Mouse (Mus musculus): ENCODE measurements at regions not wholly inside any gene's neighbourhood (a gene's known extent, or its start where the extent isn't known, plus 50 kb on each side); places are given as distances from the start of the nearest gene placed in this dataset.

GRCm38 (mm10) chr2:128309541-128310030 is 183.7 kb downstream of the Bcl2l11 start:
- Histone ChIP-seq H3K4me1 (replicated peaks) (peaks cover 13% of the 10 kb centered on the region), H3K27me3 (no peaks in the 10 kb centered on the region), H3K4me3 (replicated peaks) (no peak overlapping the region), H3K9me3 (replicated peaks) (no peaks in the 10 kb centered on the region), H3K9ac (no peak overlapping the region), H3K4me2 (no peak overlapping the region), H3K36me3 (replicated peaks) (no peaks in the 10 kb centered on the region), H3K27ac (replicated peaks) (no peak overlapping the region)
- whole genome bisulfite sequencing (ENCODE audit: insufficient replicate concordance), result 49% methylated on average over 10 of the region's 10 CpGs
- ATAC-seq (ENCODE audit: insufficient read depth), result no peak

GRCm38 (mm10) chr2:128310081-128310480 is 184.2 kb downstream of the Bcl2l11 start:
- Histone ChIP-seq H3K4me3 (replicated peaks) (no peak overlapping the region), H3K9me3 (replicated peaks) (no peaks in the 10 kb centered on the region), H3K4me1 (replicated peaks) (peaks cover 13% of the 10 kb centered on the region), H3K9ac (no peak overlapping the region), H3K27ac (replicated peaks) (no peak overlapping the region), H3K36me3 (replicated peaks) (no peaks in the 10 kb centered on the region), H3K27me3 (no peaks in the 10 kb centered on the region), H3K4me2 (no peak overlapping the region)
- WGBS (ENCODE audit: insufficient replicate concordance), result 37% methylated on average over 5 of the region's 5 CpGs
- no peak for ATAC-seq (ENCODE audit: insufficient read depth)

- WGBS (ENCODE audit: insufficient replicate concordance), result 4% methylated on average over 14 of the region's 14 CpGs
- Histone ChIP-seq H3K4me1 (replicated peaks) (peaks cover 13% of the 10 kb centered on the region), H3K4me2 (peak overlapping the region; percentile 58), H3K9me3 (replicated peaks) (no peaks in the 10 kb centered on the region), H3K36me3 (replicated peaks) (no peaks in the 10 kb centered on the region), H3K9ac (no peak overlapping the region), H3K27ac (replicated peaks) (no peak overlapping the region), H3K27me3 (no peaks in the 10 kb centered on the region), H3K4me3 (replicated peaks) (peak overlapping the region; percentile 26)
- ATAC-seq (ENCODE audit: insufficient read depth), result peak; percentile 18; the same call in 1 of the 2 replicates
These were observed 186.3 kb downstream of the Bcl2l11 start for GRCm38 (mm10) chr2:128312084-128312594.

GRCm38 (mm10) chr2:128312659-128313581 is 187.1 kb downstream of the Bcl2l11 start:
- Histone ChIP-seq H3K27ac (replicated peaks) (no peak overlapping the region), H3K4me2 (peak overlapping the region; percentile 58), H3K4me1 (replicated peaks) (peaks cover 13% of the 10 kb centered on the region), H3K4me3 (replicated peaks) (peak overlapping the region; percentile 26; the same call in 1 of the 2 replicates), H3K9me3 (replicated peaks) (no peaks in the 10 kb centered on the region), H3K36me3 (replicated peaks) (no peaks in the 10 kb centered on the region), H3K27me3 (no peaks in the 10 kb centered on the region), H3K9ac (no peak overlapping the region)
- ATAC-seq (ENCODE audit: insufficient read depth), result no peak
- 50% methylated on average over 12 of the region's 12 CpGs for WGBS (ENCODE audit: insufficient replicate concordance)

- Histone ChIP-seq H3K9ac (no peak overlapping the region), H3K4me3 (replicated peaks) (no peak overlapping the region), H3K9me3 (replicated peaks) (no peaks in the 10 kb centered on the region), H3K4me2 (no peak overlapping the region), H3K27me3 (no peaks in the 10 kb centered on the region), H3K27ac (replicated peaks) (no peak overlapping the region), H3K4me1 (replicated peaks) (peaks cover 13% of the 10 kb centered on the region), H3K36me3 (replicated peaks) (no peaks in the 10 kb centered on the region)
- no peak for ATAC-seq (ENCODE audit: insufficient read depth)
- 58% methylated on average over 2 of the region's 2 CpGs for WGBS (ENCODE audit: insufficient replicate concordance)
These were observed 187.7 kb downstream of the Bcl2l11 start for GRCm38 (mm10) chr2:128313582-128313918.

- no peaks in the 10 kb centered on the region for H3K36me3 ChIP-seq (replicated peaks)
- no peaks in the 10 kb centered on the region for H3K9me3 ChIP-seq (replicated peaks)
- peaks cover 13% of the 10 kb centered on the region for H3K4me1 ChIP-seq (replicated peaks)
- no peaks in the 10 kb centered on the region for H3K27me3 ChIP-seq
- 78% methylated on average over 1 of the region's 1 CpGs for WGBS (ENCODE audit: insufficient replicate concordance)
- no peak overlapping the region for H3K4me3 ChIP-seq (replicated peaks)
- no peak overlapping the region for H3K9ac ChIP-seq
- H3K27ac ChIP-seq (replicated peaks), result no peak overlapping the region
- ATAC-seq (ENCODE audit: insufficient read depth), result no peak
- no peak overlapping the region for H3K4me2 ChIP-seq
These were observed 188.1 kb downstream of the Bcl2l11 start for GRCm38 (mm10) chr2:128313948-128314347.

- Histone ChIP-seq H3K4me2 (no peak overlapping the region), H3K9ac (no peak overlapping the region)
- WGBS (ENCODE audit: insufficient replicate concordance), result 38% methylated on average over 2 of the region's 2 CpGs
These were observed 190.7 kb downstream of the Bcl2l11 start for GRCm38 (mm10) chr2:128316516-128316915.

GRCm38 (mm10) chr2:128318266-128318665 is 192.4 kb downstream of the Bcl2l11 start:
- Histone ChIP-seq H3K9ac (no peak overlapping the region), H3K27ac (replicated peaks) (no peak overlapping the region), H3K4me2 (no peak overlapping the region), H3K9me3 (replicated peaks) (no peaks in the 10 kb centered on the region), H3K27me3 (no peaks in the 10 kb centered on the region), H3K36me3 (replicated peaks) (no peaks in the 10 kb centered on the region), H3K4me1 (replicated peaks) (no peaks in the 10 kb centered on the region), H3K4me3 (replicated peaks) (no peak overlapping the region)
- no peak for ATAC-seq (ENCODE audit: insufficient read depth)
- WGBS (ENCODE audit: insufficient replicate concordance), result 50% methylated on average over 4 of the region's 4 CpGs

More at GRCm38 (mm10) chr2:128316516-128316915, 190.7 kb downstream of the Bcl2l11 start:
- Histone ChIP-seq H3K4me1 (replicated peaks) (peaks cover 6% of the 10 kb centered on the region), H3K9me3 (replicated peaks) (no peaks in the 10 kb centered on the region), H3K27ac (replicated peaks) (no peak overlapping the region), H3K27me3 (no peaks in the 10 kb centered on the region), H3K4me3 (replicated peaks) (no peak overlapping the region), H3K36me3 (replicated peaks) (no peaks in the 10 kb centered on the region)
- ATAC-seq (ENCODE audit: insufficient read depth), result no peak

- no peak overlapping the region for H3K4me2 ChIP-seq
- H3K27me3 ChIP-seq, result no peaks in the 10 kb centered on the region
- no peak overlapping the region for H3K9ac ChIP-seq
- WGBS (ENCODE audit: insufficient replicate concordance), result 38% methylated on average over 5 of the region's 5 CpGs
- no peak overlapping the region for H3K27ac ChIP-seq (replicated peaks)
- H3K36me3 ChIP-seq (replicated peaks), result no peaks in the 10 kb centered on the region
- no peak for ATAC-seq (ENCODE audit: insufficient read depth)
- no peaks in the 10 kb centered on the region for H3K9me3 ChIP-seq (replicated peaks)
- H3K4me1 ChIP-seq (replicated peaks), result no peaks in the 10 kb centered on the region
- H3K4me3 ChIP-seq (replicated peaks), result no peak overlapping the region
These were observed 193.1 kb downstream of the Bcl2l11 start for GRCm38 (mm10) chr2:128318956-128319355.

GRCm38 (mm10) chr2:128321475-128321874 is 195.6 kb downstream of the Bcl2l11 start:
- H3K4me1 ChIP-seq (replicated peaks), result no peaks in the 10 kb centered on the region
- 47% methylated on average over 2 of the region's 2 CpGs for WGBS (ENCODE audit: insufficient replicate concordance)
- no peak for ATAC-seq (ENCODE audit: insufficient read depth)

GRCm38 (mm10) chr2:128324256-128325096 is 198.6 kb downstream of the Bcl2l11 start:
- H3K4me3 ChIP-seq (replicated peaks), result no peak overlapping the region
- no peak overlapping the region for H3K27ac ChIP-seq (replicated peaks)
- H3K27me3 ChIP-seq, result no peaks in the 10 kb centered on the region
- no peaks in the 10 kb centered on the region for H3K4me1 ChIP-seq (replicated peaks)
- H3K9ac ChIP-seq, result no peak overlapping the region
- no peaks in the 10 kb centered on the region for H3K36me3 ChIP-seq (replicated peaks)
- no peak for ATAC-seq (ENCODE audit: insufficient read depth)
- 40% methylated on average over 13 of the region's 13 CpGs for WGBS (ENCODE audit: insufficient replicate concordance)
- H3K9me3 ChIP-seq (replicated peaks), result no peaks in the 10 kb centered on the region
- no peak overlapping the region for H3K4me2 ChIP-seq

More at GRCm38 (mm10) chr2:128321475-128321874, 195.6 kb downstream of the Bcl2l11 start:
- Histone ChIP-seq H3K4me2 (no peak overlapping the region), H3K27me3 (no peaks in the 10 kb centered on the region), H3K27ac (replicated peaks) (no peak overlapping the region), H3K36me3 (replicated peaks) (no peaks in the 10 kb centered on the region), H3K9me3 (replicated peaks) (no peaks in the 10 kb centered on the region), H3K9ac (no peak overlapping the region), H3K4me3 (replicated peaks) (no peak overlapping the region)
